Mouse (Mus musculus): ENCODE measurements around the gene Smg9. TPM values are rescaled to one million over a fixed set of nuclear protein-coding genes. Genes with fewer than 3 reads are reported as not detected.

Smg9 gene
- polyA plus RNA-seq, 1 experiment from 2014 or later: 24.5 TPM

GRCm38 (mm10) chr7:24442313-24442712 is 42.9 kb downstream of the Smg9 start:
- H3K9ac ChIP-seq: no peak overlapping the region
- WGBS: 30% methylated on average over 8 of the region's 8 CpGs
- H3K36me3 ChIP-seq (ENCODE audit: insufficient read depth): no peaks in the 10 kb centered on the region
- H3K4me2 ChIP-seq: no peak overlapping the region
- no peak for TF ChIP-seq CTCF (IDR thresholded peaks at IDR 0.05; ENCODE audit: low read depth)
- DNase-seq (no peak), ATAC-seq (ENCODE audit: insufficient read depth) (no peak)
- no peak overlapping the region for H3K4me3 ChIP-seq (ENCODE audit: low read depth, low read length)
- H3K9me3 ChIP-seq (ENCODE audit: low read depth, low read length): no peaks in the 10 kb centered on the region
- no peaks in the 10 kb centered on the region for H3K4me1 ChIP-seq (ENCODE audit: insufficient read depth)
- no peak overlapping the region for H3K27ac ChIP-seq (ENCODE audit: low read depth)
- H3K27me3 ChIP-seq (ENCODE audit: insufficient read depth, low read length): no peaks in the 10 kb centered on the region

- no peak for TF ChIP-seq CTCF (IDR thresholded peaks at IDR 0.05; ENCODE audit: low read depth)
- Histone ChIP-seq H3K4me3 (ENCODE audit: low read depth, low read length) (no peak overlapping the region), H3K27me3 (ENCODE audit: insufficient read depth, low read length) (no peaks in the 10 kb centered on the region), H3K4me1 (ENCODE audit: insufficient read depth) (no peaks in the 10 kb centered on the region), H3K9me3 (ENCODE audit: low read depth, low read length) (no peaks in the 10 kb centered on the region), H3K27ac (ENCODE audit: low read depth) (no peak overlapping the region), H3K4me2 (no peak overlapping the region), H3K9ac (no peak overlapping the region), H3K36me3 (ENCODE audit: insufficient read depth) (no peaks in the 10 kb centered on the region)
- 88% methylated on average over 9 of the region's 9 CpGs for WGBS
- no peak for DNase-seq
- ATAC-seq (ENCODE audit: insufficient read depth): no peak
These were observed 46.0 kb downstream of the Smg9 start for GRCm38 (mm10) chr7:24445266-24445926.

- Histone ChIP-seq H3K27me3 (ENCODE audit: insufficient read depth, low read length) (no peaks in the 10 kb centered on the region), H3K9ac (no peak overlapping the region), H3K9me3 (ENCODE audit: low read depth, low read length) (no peaks in the 10 kb centered on the region), H3K27ac (ENCODE audit: low read depth) (no peak overlapping the region), H3K36me3 (ENCODE audit: insufficient read depth) (no peaks in the 10 kb centered on the region), H3K4me2 (no peak overlapping the region), H3K4me3 (ENCODE audit: low read depth, low read length) (no peak overlapping the region), H3K4me1 (ENCODE audit: insufficient read depth) (no peaks in the 10 kb centered on the region)
- no peak for TF ChIP-seq CTCF (IDR thresholded peaks at IDR 0.05; ENCODE audit: low read depth)
- no peak for DNase-seq
- whole genome bisulfite sequencing: 68% methylated on average over 7 of the region's 7 CpGs
- no peak for ATAC-seq (ENCODE audit: insufficient read depth)
These were observed 47.4 kb downstream of the Smg9 start for GRCm38 (mm10) chr7:24446697-24447340.

- Histone ChIP-seq H3K4me1 (ENCODE audit: insufficient read depth) (no peaks in the 10 kb centered on the region), H3K27me3 (ENCODE audit: insufficient read depth, low read length) (no peaks in the 10 kb centered on the region), H3K9me3 (ENCODE audit: low read depth, low read length) (no peaks in the 10 kb centered on the region), H3K4me2 (no peak overlapping the region), H3K27ac (ENCODE audit: low read depth) (no peak overlapping the region), H3K4me3 (ENCODE audit: low read depth, low read length) (no peak overlapping the region), H3K36me3 (ENCODE audit: insufficient read depth) (no peaks in the 10 kb centered on the region), H3K9ac (no peak overlapping the region)
- WGBS: 42% methylated on average over 14 of the region's 14 CpGs
- TF ChIP-seq CTCF (IDR thresholded peaks at IDR 0.05; ENCODE audit: low read depth): no peak
- no peak for DNase-seq
- no peak for ATAC-seq (ENCODE audit: insufficient read depth)
These were observed 49.5 kb downstream of the Smg9 start for GRCm38 (mm10) chr7:24448782-24449517.

GRCm38 (mm10) chr7:24450585-24451017 is 51.2 kb downstream of the Smg9 start:
- H3K4me2 ChIP-seq: no peak overlapping the region
- H3K27ac ChIP-seq (ENCODE audit: low read depth): no peak overlapping the region
- no peaks in the 10 kb centered on the region for H3K36me3 ChIP-seq (ENCODE audit: insufficient read depth)
- H3K4me1 ChIP-seq (ENCODE audit: insufficient read depth): no peaks in the 10 kb centered on the region
- WGBS: 47% methylated on average over 9 of the region's 9 CpGs
- H3K4me3 ChIP-seq (ENCODE audit: low read depth, low read length): no peak overlapping the region
- H3K9ac ChIP-seq: no peak overlapping the region
- DNase-seq: no peak
- TF ChIP-seq CTCF (IDR thresholded peaks at IDR 0.05; ENCODE audit: low read depth): no peak
- ATAC-seq (ENCODE audit: insufficient read depth): no peak
- H3K9me3 ChIP-seq (ENCODE audit: low read depth, low read length): no peaks in the 10 kb centered on the region
- no peaks in the 10 kb centered on the region for H3K27me3 ChIP-seq (ENCODE audit: insufficient read depth, low read length)

GRCm38 (mm10) chr7:24451855-24452311 is 52.5 kb downstream of the Smg9 start, which contains the start of gene Irgc1:
Gene Irgc1 (minus strand): TSS chr7:24452297.
- H3K9me3 ChIP-seq (ENCODE audit: low read depth, low read length): no peaks in the 10 kb centered on the region
- WGBS: 65% methylated on average over 9 of the region's 9 CpGs
- H3K4me3 ChIP-seq (ENCODE audit: low read depth, low read length): no peak within 1 kb of the TSS

GRCm38 (mm10) chr7:24454199-24454598 is 54.8 kb downstream of the Smg9 start:
- H3K4me2 ChIP-seq: no peak overlapping the region
- ATAC-seq (ENCODE audit: insufficient read depth): no peak
- no peaks in the 10 kb centered on the region for H3K9me3 ChIP-seq (ENCODE audit: low read depth, low read length)
- H3K9ac ChIP-seq: no peak overlapping the region
- no peaks in the 10 kb centered on the region for H3K36me3 ChIP-seq (ENCODE audit: insufficient read depth)
- 59% methylated on average over 2 of the region's 2 CpGs for WGBS
- no peaks in the 10 kb centered on the region for H3K4me1 ChIP-seq (ENCODE audit: insufficient read depth)
- H3K4me3 ChIP-seq (ENCODE audit: low read depth, low read length): no peak overlapping the region
- DNase-seq: no peak
- no peaks in the 10 kb centered on the region for H3K27me3 ChIP-seq (ENCODE audit: insufficient read depth, low read length)
- no peak overlapping the region for H3K27ac ChIP-seq (ENCODE audit: low read depth)
- no peak for TF ChIP-seq CTCF (IDR thresholded peaks at IDR 0.05; ENCODE audit: low read depth)

More at GRCm38 (mm10) chr7:24451855-24452311, 52.5 kb downstream of the Smg9 start, which contains the start of gene Irgc1:
- Histone ChIP-seq H3K36me3 (ENCODE audit: insufficient read depth) (no peaks in the 10 kb centered on the region), H3K4me2 (no peak within 1 kb of the TSS), H3K4me1 (ENCODE audit: insufficient read depth) (no peaks in the 10 kb centered on the region), H3K9ac (no peak within 1 kb of the TSS), H3K27ac (ENCODE audit: low read depth) (no peak within 1 kb of the TSS), H3K27me3 (ENCODE audit: insufficient read depth, low read length) (no peaks in the 10 kb centered on the region)
- no peak for TF ChIP-seq CTCF (IDR thresholded peaks at IDR 0.05; ENCODE audit: low read depth)
- no peak for DNase-seq
- ATAC-seq (ENCODE audit: insufficient read depth): no peak
